Mouse (Mus musculus): ENCODE data around the gene Cog1. TPM values are rescaled to one million over a fixed set of nuclear protein-coding genes. Genes with fewer than 3 reads are reported as not detected.

The Cog1 gene
- 21.2 TPM for polyA plus RNA-seq (2014; fragmentation: Illumina TruSeq; extraction: RNeasy Lipid Tissue Mini Kit (QIAGEN cat#74804); ENCODE audit: low read depth, low replicate concordance)

GRCm38 (mm10) chr11:113648690-113649352 lies at the start of gene Cog1:
Gene Cog1 (plus strand): TSS chr11:113649169.

GRCm38 (mm10) chr11:113618672-113619419 lies 30.1 kb upstream of the Cog1 start, which contains the start of gene Sstr2:
Gene Sstr2 (plus strand): TSS chr11:113619342.

GRCm38 (mm10) chr11:113649353-113650210 lies 613 bp downstream of the Cog1 start, which contains the start of gene Slc39a11:
Gene Slc39a11 (minus strand): TSS chr11:113650079.

GRCm38 (mm10) chr11:113683957-113684706 lies 35.2 kb downstream of the Cog1 start, which contains the start of the genes Fam104a and D11Wsu47e:
Gene Fam104a (minus strand): TSS chr11:113684155.
Gene D11Wsu47e (plus strand): TSS chr11:113684412.

GRCm38 (mm10) chr11:113709731-113710256 lies 60.8 kb downstream of the Cog1 start, which contains the start of gene Cpsf4l:
Gene Cpsf4l (minus strand): TSS chr11:113710017.

Other genes with a start within 250 kb of the Cog1 start
- not detected for gene Sstr2, start 29.8 kb upstream of the Cog1 start, polyA plus RNA-seq (2014; fragmentation: Illumina TruSeq; extraction: RNeasy Lipid Tissue Mini Kit (QIAGEN cat#74804); ENCODE audit: low read depth, low replicate concordance)
- gene Slc39a11, start 910 bp downstream of the Cog1 start, polyA plus RNA-seq (2014; fragmentation: Illumina TruSeq; extraction: RNeasy Lipid Tissue Mini Kit (QIAGEN cat#74804); ENCODE audit: low read depth, low replicate concordance): 3.4 TPM
- 13.7 TPM for gene Fam104a, start 35.0 kb downstream of the Cog1 start, polyA plus RNA-seq (2014; fragmentation: Illumina TruSeq; extraction: RNeasy Lipid Tissue Mini Kit (QIAGEN cat#74804); ENCODE audit: low read depth, low replicate concordance)
- 9.0 TPM for gene D11Wsu47e, start 35.2 kb downstream of the Cog1 start, polyA plus RNA-seq (2014; fragmentation: Illumina TruSeq; extraction: RNeasy Lipid Tissue Mini Kit (QIAGEN cat#74804); ENCODE audit: low read depth, low replicate concordance)
- gene Cpsf4l, start 60.8 kb downstream of the Cog1 start, polyA plus RNA-seq (2014; fragmentation: Illumina TruSeq; extraction: RNeasy Lipid Tissue Mini Kit (QIAGEN cat#74804); ENCODE audit: low read depth, low replicate concordance): not detected
- gene Cdc42ep4, start 102.7 kb downstream of the Cog1 start, polyA plus RNA-seq (2014; fragmentation: Illumina TruSeq; extraction: RNeasy Lipid Tissue Mini Kit (QIAGEN cat#74804); ENCODE audit: low read depth, low replicate concordance): 13.2 TPM

Data from heart, adult 10 weeks (tissue).